Mouse (Mus musculus) MEL-GATA-1-ER (cell line): ENCODE results near the gene Gli1.

ENCODE experiments used
- DNase-seq: peaks from one replicate; pipeline ENCODE4 v3.0.0-alpha.2; 2012; ENCODE audit warnings: low read depth; ENCODE audit errors: extremely low read depth

Gene Gli1

DNA sequence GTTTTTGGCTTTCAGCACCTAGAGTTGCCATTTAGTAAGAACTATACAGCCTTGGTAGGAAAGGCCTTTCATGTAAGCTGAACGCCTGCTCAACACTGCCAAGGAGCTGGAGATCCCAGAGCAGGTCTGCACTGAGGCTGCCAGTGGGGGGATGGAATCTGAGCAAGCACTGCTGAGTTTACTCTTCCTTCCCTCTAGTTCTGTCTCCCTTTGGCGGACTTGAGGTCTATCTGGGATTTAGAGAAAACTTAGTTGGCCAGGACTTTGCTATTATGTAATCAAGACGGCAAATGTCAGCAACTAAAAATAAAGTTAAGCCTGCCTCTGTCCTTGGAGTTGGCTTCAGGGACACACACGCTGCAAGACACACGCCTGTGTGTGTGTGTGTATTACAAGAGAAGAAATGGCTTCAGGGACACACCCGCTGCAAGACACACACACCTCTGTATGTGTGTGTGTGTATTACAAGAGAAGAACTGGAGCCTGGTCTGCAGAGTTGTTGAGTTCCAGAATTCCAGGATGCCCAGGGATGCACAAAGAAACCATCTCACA lies 48.7 kb downstream of the Gli1 start:
- no peak for DNase-seq

DNA sequence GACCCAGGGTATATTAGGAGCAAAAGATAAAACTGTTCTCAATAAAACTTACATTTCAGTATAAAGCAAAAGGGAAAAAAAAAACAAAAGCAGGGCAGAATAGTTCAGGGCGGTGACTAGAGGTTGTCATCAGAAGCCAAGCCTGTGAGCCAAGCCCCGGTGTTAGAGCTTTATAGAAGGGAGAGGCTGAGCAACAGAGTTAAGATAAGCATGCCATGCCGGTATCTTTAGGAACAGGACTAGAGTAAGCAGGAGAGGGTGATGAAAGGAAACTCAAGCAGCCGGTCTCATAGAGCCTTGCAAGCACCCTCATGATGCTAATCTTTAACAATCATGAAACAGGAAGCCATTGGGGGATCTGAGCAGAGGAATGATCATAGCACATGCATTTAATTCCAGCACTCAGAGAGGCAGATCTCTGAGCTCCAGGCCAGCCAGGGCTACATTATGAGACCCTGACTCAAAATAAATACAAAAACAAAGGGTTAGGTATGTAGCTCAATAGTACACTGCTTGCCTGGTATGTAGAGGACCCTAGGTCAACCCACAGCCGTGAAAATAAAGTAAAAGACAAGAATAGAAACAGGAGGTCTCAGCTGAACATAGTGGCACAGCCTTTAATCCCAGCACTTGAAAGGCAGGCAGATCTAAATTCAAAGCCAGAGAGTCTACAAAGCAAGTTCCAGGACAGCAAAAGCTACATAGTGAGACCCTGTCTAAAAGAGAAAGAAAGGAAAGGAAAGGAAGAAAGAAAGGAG lies 49.7 kb downstream of the Gli1 start:
- peak; percentile 93 for DNase-seq

DNA sequence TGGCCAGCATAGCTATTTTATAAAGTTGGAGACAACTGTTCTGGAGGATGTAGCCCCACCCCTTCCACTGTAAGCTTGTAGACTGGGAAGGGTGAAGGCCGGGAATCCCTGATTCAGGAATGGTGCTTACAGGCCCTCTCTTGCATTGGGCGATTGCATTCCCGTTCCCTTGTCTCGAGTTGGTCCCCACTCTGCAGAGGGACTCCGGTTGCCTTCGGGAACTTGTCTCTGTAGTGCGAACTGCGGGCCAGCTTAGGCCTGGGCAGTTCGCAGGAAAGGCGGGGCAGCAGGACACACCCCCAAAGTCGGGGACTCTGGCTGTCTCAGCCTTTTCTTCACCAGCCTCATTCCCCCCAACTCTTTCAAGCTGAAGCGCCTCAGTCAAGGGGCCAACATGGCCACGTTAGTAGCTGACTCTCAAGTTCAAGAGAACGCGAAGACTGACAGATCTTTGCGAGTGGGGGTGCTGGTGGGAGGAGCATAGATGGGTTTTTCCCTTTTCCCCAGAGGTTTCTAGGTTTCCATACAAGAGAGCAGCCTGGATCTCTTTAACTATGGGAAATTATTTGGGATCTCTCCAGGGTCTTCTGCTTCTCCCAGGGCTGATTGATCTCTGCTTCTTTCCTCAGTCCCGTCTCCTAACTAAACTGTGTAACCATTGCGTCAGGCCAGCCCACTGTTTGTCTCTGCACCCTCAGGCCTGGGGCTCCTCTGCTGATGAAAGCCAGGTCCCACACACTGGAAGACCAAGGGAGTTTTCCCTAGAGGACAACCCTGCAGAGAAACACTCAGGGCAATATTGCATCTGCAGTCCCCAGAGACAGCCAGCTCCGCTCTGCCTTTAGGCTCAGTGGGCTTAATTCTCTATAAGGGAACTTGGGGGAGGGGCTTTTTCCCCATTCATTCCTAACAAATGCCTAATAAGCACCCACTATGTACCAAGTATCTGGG lies 50.6 kb downstream of the Gli1 start:
- DNase-seq, result no peak

- peak; percentile 98 for DNase-seq
Measured at GRCm38 (mm10) chr10:127290307-127290929, 51.4 kb downstream of the Gli1 start.

DNA sequence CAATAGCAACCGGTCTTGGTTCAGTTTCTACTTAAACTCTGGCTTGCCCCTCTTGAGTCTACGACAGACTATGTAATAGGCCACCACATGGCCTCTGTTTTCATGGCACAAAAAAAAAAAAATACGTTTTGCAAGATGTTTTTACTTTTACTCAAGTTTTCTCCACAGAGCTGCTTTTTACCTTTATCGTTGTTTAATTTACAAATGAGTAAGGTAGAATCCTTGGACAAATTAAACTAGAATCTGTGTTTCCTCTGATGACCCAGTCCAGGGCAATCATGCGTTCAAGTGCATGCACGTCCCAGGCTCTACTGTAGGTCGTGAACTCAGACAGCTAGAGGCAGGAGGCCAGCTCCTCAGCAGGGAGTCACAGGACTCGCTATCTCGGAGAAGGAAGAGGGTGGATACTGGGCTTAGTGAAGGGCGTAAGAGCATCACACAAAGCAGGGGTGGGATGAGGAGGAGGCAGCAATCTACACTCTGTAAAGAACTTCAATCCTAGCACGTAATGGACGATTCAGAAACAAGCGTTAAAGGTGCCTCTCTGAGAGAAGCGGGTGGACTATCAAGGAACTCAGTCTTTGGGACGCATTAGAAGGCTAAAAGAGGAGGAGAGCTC lies 52.1 kb downstream of the Gli1 start:
- peak; percentile 74 for DNase-seq

DNA sequence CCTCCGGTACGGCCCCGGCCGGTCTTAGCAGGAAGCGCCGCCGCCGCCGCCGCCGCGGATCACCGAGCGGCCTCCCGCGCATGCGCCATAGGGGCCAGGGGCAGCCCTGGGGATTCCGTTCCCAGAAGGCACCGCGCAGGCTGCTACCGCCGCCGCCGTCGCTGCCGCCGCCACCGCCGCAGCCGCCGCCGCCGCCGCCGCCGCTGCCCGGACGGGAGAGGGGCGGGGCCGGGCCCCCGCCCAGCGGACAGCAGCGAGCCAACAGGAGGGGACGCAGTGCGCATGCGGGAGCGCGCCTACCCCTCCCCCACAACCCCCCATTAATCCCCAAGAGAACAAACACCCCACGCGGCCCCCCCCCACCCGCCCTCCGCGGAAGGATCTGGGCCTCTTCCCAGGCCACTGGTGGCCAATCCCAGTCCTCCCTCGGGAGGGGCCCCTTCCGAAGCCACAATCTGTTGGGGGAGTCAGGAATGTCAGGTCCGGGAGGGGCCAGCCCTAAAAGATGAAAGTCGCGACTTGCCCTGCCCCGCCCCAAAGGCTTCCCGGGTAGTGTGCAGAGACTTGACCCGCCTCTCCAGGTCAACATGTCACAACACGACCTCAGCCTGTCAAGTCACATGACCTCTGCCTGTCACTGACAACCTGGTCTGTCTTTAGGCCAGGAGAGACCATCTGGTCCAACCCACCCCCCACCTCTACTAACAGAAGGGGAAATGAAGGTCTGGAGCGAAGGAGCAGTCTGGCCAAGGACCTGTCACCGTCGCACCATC lies 52.8 kb downstream of the Gli1 start, which contains the start of gene Mbd6:
Mbd6 (minus strand) TSS at position 219 of the 773 bp plus-strand sequence.
- DNase-seq, result peak; percentile 78

DNA sequence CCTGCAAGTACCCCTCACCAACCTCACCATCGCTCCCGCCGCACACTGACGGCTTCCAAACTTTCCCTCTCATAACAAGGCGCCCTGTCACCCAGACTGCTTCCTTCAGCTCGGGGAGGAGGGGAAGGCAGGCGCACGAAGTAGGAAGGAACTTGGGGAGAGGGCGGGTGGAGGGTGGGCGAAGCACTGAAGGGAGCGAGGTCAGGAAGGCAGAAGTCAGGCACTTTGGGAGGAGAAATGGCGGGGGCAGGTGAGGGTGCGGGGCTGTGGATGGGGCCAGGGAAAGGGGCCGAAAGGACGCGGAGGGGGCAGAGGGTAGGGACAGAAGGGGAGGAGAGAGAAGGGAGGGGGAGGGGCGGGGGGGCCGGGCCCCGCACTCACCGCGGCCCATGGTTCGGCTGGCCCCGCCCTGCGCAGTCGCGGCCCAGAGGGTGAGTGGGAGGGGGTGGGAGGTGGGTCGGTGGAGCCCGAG lies 53.4 kb downstream of the Gli1 start:
- DNase-seq, result no peak

GRCm38 (mm10) chr10:127287936-127288293 lies 53.9 kb downstream of the Gli1 start:
- no peak for DNase-seq

- no peak for DNase-seq
Measured at GRCm38 (mm10) chr10:127287271-127287935, 54.4 kb downstream of the Gli1 start.

- DNase-seq, result no peak
Measured at GRCm38 (mm10) chr10:127286730-127287129, 55.0 kb downstream of the Gli1 start.

- no peak for DNase-seq
Measured at GRCm38 (mm10) chr10:127286194-127286593, 55.6 kb downstream of the Gli1 start.

- no peak for DNase-seq
Measured at GRCm38 (mm10) chr10:127285644-127286043, 56.1 kb downstream of the Gli1 start.

DNA sequence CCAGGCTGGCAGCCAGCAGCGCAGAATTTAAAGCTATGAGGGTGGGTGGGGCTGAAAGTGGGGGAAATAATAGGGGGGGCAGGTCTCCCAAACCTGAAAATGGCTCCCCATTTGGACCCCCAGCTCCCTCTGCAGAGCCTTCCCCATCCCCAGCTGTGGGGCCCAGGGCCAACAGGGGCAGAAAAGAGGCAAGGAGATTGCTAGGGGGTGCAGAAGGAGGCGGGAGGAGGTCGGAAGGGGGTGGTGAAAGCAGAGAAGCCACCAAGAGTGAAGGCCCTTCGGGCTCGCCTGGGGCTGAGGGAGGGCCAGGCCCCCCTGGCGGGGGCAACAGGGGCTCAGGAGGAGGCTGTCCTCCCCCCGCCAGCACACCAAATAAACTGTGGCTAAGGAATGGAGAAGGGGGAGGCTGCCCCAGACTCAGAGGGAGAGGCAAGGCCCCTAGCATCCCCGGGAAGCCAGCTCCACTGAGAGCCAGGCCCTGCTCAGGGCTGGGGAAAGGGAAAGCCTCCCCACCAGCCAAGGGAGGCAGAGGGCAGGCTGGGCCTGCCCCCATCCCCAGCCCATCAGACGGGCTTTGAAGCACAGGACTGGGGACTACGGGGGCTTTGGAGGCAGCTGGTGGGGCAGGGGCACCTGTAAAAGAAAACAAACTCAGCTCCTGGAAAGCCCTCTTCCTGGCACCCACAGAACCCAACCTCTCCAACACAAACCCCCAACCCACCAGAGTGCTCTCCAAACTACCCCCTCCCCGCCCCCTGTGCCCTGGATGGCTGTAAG lies 56.9 kb downstream of the Gli1 start:
- DNase-seq, result no peak

GRCm38 (mm10) chr10:127284105-127284622 lies 57.6 kb downstream of the Gli1 start:
- no peak for DNase-seq

DNA sequence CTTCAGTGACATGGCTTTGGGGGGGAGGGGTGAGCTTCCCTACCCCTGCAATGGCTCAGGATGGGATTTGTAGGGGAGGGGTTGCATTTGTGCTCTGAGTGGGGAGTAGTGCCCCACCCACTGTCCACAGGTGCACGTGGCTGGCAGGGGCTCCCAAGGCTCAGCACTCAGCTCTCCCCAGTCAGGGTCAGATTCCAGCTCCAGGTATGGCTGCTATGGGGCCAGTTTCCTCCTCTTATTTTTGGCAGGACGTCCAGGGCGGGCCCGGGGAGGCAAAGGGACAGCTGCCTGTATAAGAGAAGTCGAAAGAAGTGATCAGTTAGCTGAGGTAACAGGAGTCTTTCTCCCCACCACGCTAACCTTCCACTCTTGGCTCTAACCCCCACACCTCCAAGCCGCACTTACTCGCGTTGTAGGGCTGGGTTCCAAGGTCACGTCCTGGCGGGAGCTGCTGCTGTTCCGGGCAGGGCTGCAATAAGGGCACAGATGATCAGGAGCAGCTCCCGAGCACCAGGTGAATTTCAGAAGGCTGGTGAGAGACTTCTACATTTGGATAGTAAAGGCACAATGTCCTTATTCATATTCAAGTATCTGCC lies 59.1 kb downstream of the Gli1 start:
- DNase-seq, result no peak

DNA sequence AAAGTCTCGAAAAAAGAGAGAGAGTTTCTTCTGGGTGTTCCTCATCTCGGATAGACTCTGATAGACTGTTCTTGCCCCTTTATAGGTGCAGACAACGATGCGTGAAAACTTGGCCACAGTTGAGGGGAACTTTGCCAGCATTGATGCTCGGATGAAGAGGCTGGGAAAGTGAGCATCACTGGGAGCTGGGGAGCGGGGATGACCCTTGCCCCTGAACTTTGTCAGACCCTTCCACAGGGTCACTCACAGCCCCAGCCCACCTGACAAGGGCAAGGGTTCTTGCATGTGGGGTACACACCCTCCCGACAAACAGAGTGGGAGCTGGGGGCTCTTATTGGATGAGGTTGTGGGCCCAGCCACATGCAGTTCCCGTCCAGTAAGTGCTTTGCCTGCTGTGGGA lies 60.5 kb downstream of the Gli1 start:
- DNase-seq, result no peak
